Mouse (Mus musculus) lung, postnatal 0 days (tissue): ENCODE results near the gene Cyp2j9. TPM values are rescaled to one million over a fixed set of nuclear protein-coding genes. Genes with fewer than 3 reads are reported as not detected.
A peak's percentile ranks its signal among the peaks of the same experiment; 100 is the strongest.

ENCODE experiments used
- ATAC-seq: fragments of 200-750 bp; cut with Nextera tagmentation; 2 replicates; pipeline ENCODE4 v1.8.0; 2017; ENCODE audit warnings: moderate library complexity
- DNase-seq: peaks from one replicate; pipeline ENCODE4 v3.0.0-alpha.2; 2016; ENCODE audit warnings: low spot score
- H3K27ac ChIP-seq: fragments of 300-500 bp; sonication (generic); 2 replicates; pipeline ENCODE4 v1.5.1; 2014; ENCODE audit warnings: antibody characterized with exemption, mild to moderate bottlenecking, low read length, mixed read lengths
- H3K27me3 ChIP-seq: fragments of 300-500 bp; sonication (generic); replicated peaks from 2 replicates; pipeline ENCODE4 v1.6.1; 2014; ENCODE audit warnings: low read length, mixed read lengths; ENCODE audit not compliant: insufficient read depth
- H3K36me3 ChIP-seq: fragments of 300-500 bp; sonication (generic); 2 replicates; pipeline ENCODE4 v1.6.1; 2014; ENCODE audit warnings: low read length, mixed read lengths; ENCODE audit not compliant: insufficient read depth
- H3K4me1 ChIP-seq: fragments of 300-500 bp; sonication (generic); 2 replicates; pipeline ENCODE4 v1.6.1; 2014; ENCODE audit warnings: antibody characterized with exemption, low read depth, low read length, mixed read lengths; ENCODE audit not compliant: insufficient read depth
- H3K4me2 ChIP-seq: fragments of 300-500 bp; sonication (generic); replicated peaks from 2 replicates; pipeline ENCODE4 v1.6.1; 2014; ENCODE audit warnings: low read depth, mild to moderate bottlenecking, low read length, moderate library complexity, mixed read lengths
- H3K4me3 ChIP-seq: fragments of 300-500 bp; sonication (generic); 2 replicates; pipeline ENCODE4 v1.5.1; 2014; ENCODE audit warnings: low read depth, low read length
- H3K9ac ChIP-seq: fragments of 300-500 bp; sonication (generic); replicated peaks from 2 replicates; pipeline ENCODE4 v1.6.1; 2014; ENCODE audit warnings: low read depth, mild to moderate bottlenecking
- H3K9me3 ChIP-seq: fragments of 300-500 bp; sonication (generic); 2 replicates; pipeline ENCODE4 v1.6.1; 2016; ENCODE audit warnings: low read length, mixed read lengths
- CTCF ChIP-seq: IDR thresholded peaks from 2 replicates; pipeline ENCODE4 v1.5.1; 2016; ENCODE audit warnings: antibody characterized with exemption, mild to moderate bottlenecking
- EP300 ChIP-seq: IDR thresholded peaks from 2 replicates; pipeline ENCODE4 v1.6.1; 2016; ENCODE audit warnings: antibody characterized with exemption, mild to moderate bottlenecking, control low read depth
- WGBS: fragments of 180-500 bp; shearing (Covaris S2); extraction: QIAGEN DNeasy Blood & Tissue Kit; methylation state at CpG from one replicate; pipeline ENCODE4 v1.1.7; 2014; 5-methylcytosine and 5-hydroxymethylcytosine counted together
- polyA plus RNA-seq: library from polyadenylated mRNA; unstranded; fragments of >200 nt; fragmentation: Nextera tagmentation; extraction: Ambion mirVana; gene quantifications from 2 replicates; pipeline ENCODE4 v1.2.1, GENCODE M21; 2015

Cyp2j9 gene
- polyA plus RNA-seq, 1 experiment from 2014 or later: 6.6 TPM

DNA sequence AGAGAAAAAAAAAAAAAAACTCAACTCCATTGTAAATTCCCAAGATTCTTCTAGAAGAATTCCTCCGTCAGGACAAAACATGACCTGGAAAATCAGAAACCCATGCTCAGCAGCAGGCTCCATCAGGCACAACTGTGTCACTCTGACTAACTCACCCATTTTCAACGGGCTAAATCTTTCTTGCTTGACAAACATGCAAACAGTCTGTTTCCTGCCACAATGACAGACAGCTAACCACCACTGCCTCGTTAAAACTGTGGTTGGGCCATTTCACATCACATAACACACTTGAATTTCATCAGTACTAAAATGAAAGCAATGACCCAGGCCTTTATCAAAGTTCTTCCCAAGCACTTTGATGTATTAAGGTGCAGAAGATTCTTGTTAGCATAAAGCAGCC is 21.9 kb downstream of the Cyp2j9 start:
- TF ChIP-seq EP300 (no peak), CTCF (no peak)
- Histone ChIP-seq H3K4me3 (no peak overlapping the region), H3K4me1 (no peaks in the 10 kb centered on the region), H3K27me3 (no peaks in the 10 kb centered on the region), H3K27ac (no peak overlapping the region), H3K9me3 (no peaks in the 10 kb centered on the region), H3K4me2 (no peak overlapping the region), H3K36me3 (no peaks in the 10 kb centered on the region), H3K9ac (no peak overlapping the region)
- WGBS: 30% methylated on average over 3 of the region's 3 CpGs
- no peak for ATAC-seq
- no peak for DNase-seq

DNA sequence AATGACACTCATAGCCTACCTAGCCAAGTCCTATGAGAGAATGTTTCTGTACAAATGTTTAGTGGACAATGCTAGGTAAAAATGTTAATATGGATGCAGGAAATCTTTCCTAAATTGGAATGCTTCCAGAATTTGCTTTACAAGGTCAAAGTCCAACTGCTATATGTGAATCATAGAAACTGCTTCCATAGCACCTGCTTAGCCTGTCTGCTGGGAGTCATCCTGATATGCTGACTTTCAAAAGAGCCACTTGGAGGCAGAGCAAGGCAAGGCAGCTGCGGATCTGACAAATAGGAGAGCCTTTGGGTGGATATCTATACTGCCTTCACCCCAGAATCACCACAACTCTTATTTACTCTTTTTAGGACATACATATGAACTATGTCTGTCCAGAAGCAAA is 23.4 kb downstream of the Cyp2j9 start:
- WGBS: 46% methylated on average over 1 of the region's 1 CpGs

DNA sequence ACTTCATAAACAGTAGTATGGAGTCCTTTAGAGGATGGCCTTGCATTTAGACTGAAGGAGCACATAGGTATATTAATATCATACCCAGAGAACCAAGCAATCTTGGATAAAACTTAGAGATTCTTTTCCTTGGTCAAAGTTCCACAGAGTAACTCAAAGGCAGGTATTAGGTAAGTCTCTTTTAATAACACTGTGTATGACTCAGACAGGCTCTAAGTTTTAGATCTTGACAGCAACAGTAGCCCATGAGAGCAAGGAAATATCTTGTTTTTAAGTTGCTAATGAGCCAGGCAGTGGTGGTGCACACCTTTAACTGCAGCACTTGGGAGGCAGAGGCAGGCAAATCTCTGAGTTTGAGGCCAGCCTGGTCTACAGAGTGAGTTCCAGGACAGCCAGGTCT is 25.6 kb downstream of the Cyp2j9 start:
- DNase-seq: no peak
- H3K9ac ChIP-seq: no peak overlapping the region
- no peaks in the 10 kb centered on the region for H3K36me3 ChIP-seq
- H3K4me2 ChIP-seq: no peak overlapping the region
- no peak overlapping the region for H3K27ac ChIP-seq
- H3K27me3 ChIP-seq: no peaks in the 10 kb centered on the region
- TF ChIP-seq EP300 (no peak), CTCF (no peak)
- H3K4me1 ChIP-seq: no peaks in the 10 kb centered on the region
- H3K9me3 ChIP-seq: no peaks in the 10 kb centered on the region
- ATAC-seq: no peak
- H3K4me3 ChIP-seq: no peak overlapping the region

More for the DNA sequence above, 23.4 kb downstream of the Cyp2j9 start:
- H3K36me3 ChIP-seq: no peaks in the 10 kb centered on the region
- ATAC-seq (no peak), DNase-seq (no peak)
- no peak overlapping the region for H3K27ac ChIP-seq
- H3K4me3 ChIP-seq: no peak overlapping the region
- TF ChIP-seq CTCF (no peak), EP300 (no peak)
- H3K27me3 ChIP-seq: no peaks in the 10 kb centered on the region
- no peaks in the 10 kb centered on the region for H3K4me1 ChIP-seq
- H3K9me3 ChIP-seq: no peaks in the 10 kb centered on the region
- no peak overlapping the region for H3K4me2 ChIP-seq
- H3K9ac ChIP-seq: no peak overlapping the region

DNA sequence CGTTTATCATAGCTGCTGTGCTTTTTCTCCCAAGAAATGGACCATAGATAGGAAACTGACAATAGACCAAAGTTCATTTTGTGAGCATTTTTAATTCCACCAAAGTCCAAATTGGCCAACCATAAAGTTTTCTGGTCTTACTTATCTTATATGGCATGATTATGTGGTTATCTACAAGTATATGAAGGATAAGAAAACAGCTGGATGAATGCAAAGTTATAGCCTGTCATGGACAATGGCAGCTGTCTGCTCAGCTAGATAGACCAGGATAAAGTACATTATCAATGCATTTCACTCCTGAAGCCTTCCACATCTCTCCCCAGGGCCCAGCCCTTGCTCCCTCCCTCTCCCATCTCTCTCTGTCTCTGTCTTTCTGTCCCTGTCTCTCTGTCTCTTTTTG is 30.9 kb downstream of the Cyp2j9 start:
- Histone ChIP-seq H3K36me3 (no peaks in the 10 kb centered on the region), H3K4me1 (no peaks in the 10 kb centered on the region), H3K4me3 (no peak overlapping the region), H3K9me3 (no peaks in the 10 kb centered on the region), H3K9ac (no peak overlapping the region), H3K4me2 (no peak overlapping the region), H3K27me3 (no peaks in the 10 kb centered on the region), H3K27ac (no peak overlapping the region)
- DNase-seq (no peak), ATAC-seq (no peak)
- TF ChIP-seq CTCF: no peak
- TF ChIP-seq EP300: no peak
- 91% methylated on average over 1 of the region's 1 CpGs for WGBS

DNA sequence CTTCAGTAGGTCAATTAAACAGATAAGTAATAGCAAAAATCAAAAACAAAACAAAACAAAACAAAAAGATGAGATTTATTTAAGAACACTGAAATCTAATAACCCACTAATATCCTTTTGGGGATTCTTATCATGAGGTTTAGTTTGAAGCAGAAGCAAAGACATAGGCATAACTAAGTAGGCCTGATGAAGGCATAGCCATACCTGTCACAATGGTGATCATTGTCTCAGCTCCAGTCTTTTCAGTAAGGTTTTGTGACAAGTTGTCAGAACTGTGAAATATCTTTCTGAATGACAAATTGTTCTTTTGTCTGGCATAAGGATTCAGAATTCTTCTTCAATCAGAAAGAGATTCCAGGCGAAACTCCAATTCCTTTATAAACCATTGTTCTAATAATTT is 31.6 kb downstream of the Cyp2j9 start:
- Histone ChIP-seq H3K27ac (no peak overlapping the region), H3K9me3 (no peaks in the 10 kb centered on the region), H3K4me2 (no peak overlapping the region), H3K4me3 (no peak overlapping the region), H3K9ac (no peak overlapping the region), H3K4me1 (no peaks in the 10 kb centered on the region), H3K36me3 (no peaks in the 10 kb centered on the region), H3K27me3 (no peaks in the 10 kb centered on the region)
- ATAC-seq: no peak
- TF ChIP-seq CTCF: no peak
- no peak for TF ChIP-seq EP300
- DNase-seq: no peak
- 88% methylated on average over 1 of the region's 1 CpGs for whole genome bisulfite sequencing

DNA sequence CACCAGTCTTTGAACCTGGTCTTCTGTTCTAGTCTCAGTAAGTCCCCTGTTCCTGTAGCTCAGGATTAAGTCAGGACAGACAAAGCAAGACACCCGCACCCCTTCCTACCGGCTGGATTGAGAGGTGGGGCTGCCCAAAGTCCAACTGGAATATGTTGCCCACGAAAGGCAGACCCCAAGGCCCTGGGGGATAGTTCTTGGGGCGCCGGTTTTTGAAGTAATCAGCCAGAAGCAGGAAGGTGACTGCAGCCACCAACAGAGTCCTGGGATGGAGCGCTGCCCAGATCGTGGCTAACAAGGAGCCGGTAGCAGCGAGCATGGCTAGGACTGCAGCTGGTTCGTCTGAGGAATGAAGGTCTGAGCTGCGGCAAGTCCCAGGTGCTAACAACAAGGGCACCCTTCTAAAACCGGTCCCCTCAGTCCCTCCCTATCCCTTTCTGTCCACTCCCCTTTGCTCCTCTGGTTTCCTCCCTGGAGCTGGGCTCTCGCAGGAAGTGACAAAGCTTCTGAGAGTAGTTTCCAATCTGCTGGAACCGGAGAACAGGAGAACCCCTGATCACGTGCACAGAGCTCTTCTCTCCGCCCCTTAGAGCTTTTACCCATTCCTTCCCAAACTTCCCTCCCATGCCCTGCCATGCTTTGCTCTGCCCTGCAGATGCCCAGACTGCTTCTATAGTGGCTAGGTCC is 38.1 kb downstream of the Cyp2j9 start, which contains the start of gene Cyp2j6:
Gene Cyp2j6, minus strand, starts transcription at position 529 of the 687 bp plus-strand sequence.
- Histone ChIP-seq H3K4me1 (peaks cover 4% of the 10 kb centered on the region; the same call in 1 of the 2 replicates), H3K4me3 (peak within 1 kb of the TSS; percentile 65), H3K27ac (peak within 1 kb of the TSS; percentile 68), H3K9ac (peak within 1 kb of the TSS; percentile 54), H3K36me3 (no peaks in the 10 kb centered on the region), H3K4me2 (peak within 1 kb of the TSS; percentile 87), H3K9me3 (no peaks in the 10 kb centered on the region), H3K27me3 (no peaks in the 10 kb centered on the region)
- TF ChIP-seq EP300: no peak
- no peak for TF ChIP-seq CTCF
- ATAC-seq (peak; percentile 99), DNase-seq (peak; percentile 92)
- under 1% methylated on average over 15 of the region's 16 CpGs for WGBS
